Mouse (Mus musculus) bone marrow, adult 2 months (tissue): ENCODE data around the gene Rpl19. TPM values are rescaled to one million over a fixed set of nuclear protein-coding genes. Genes with fewer than 3 reads are reported as not detected.

ENCODE experiments used
- H3K27ac ChIP-seq: fragments of 200-500 bp; 2 replicates; pipeline ENCODE4 v1.5.1; 2012; ENCODE audit warnings: low read depth, mild to moderate bottlenecking, control low read depth, inconsistent platforms, low read length; ENCODE audit not compliant: control insufficient read depth, poor library complexity, insufficient read depth
- H3K4me1 ChIP-seq: fragments of 200-500 bp; 2 replicates; pipeline ENCODE4 v1.6.1; 2011; ENCODE audit warnings: low read length; ENCODE audit not compliant: control insufficient read depth, insufficient read depth
- H3K4me3 ChIP-seq: fragments of 200-500 bp; replicated peaks from 2 replicates; pipeline ENCODE3; 2011; ENCODE audit warnings: mild to moderate bottlenecking, low read depth, low read length, control low read depth; ENCODE audit not compliant: control insufficient read depth
- CTCF ChIP-seq: fragments of 200-500 bp; IDR thresholded peaks from 2 replicates; pipeline ENCODE4 v1.5.1; 2011; ENCODE audit warnings: low read length, control low read depth; ENCODE audit not compliant: control insufficient read depth, insufficient read depth
- POLR2A ChIP-seq: fragments of 200-500 bp; IDR thresholded peaks from 2 replicates; pipeline ENCODE4 v1.6.1; 2011; ENCODE audit warnings: low read depth, mild to moderate bottlenecking, control low read depth, low read length, borderline replicate concordance; ENCODE audit not compliant: control insufficient read depth
- WGBS: fragments of 180-500 bp; shearing (Covaris S2); methylation state at CpG from one replicate; pipeline ENCODE4 v1.1.7; 2018; 5-methylcytosine and 5-hydroxymethylcytosine counted together
- polyA plus RNA-seq: library from polyadenylated mRNA; stranded (reverse); fragments of >200 nt; gene quantifications from 2 replicates; pipeline ENCODE4 v1.2.4, GENCODE M21; 2011; ENCODE audit warnings: low replicate concordance; ENCODE audit not compliant: missing spikeins, insufficient read depth, insufficient read length

Gene Rpl19
- polyA plus RNA-seq, 1 experiment, result 1,335 TPM

- peak within 1 kb of the TSS; percentile 80; the same call in 1 of the 2 replicates for H3K27ac ChIP-seq
- peaks cover 2% of the 10 kb centered on the region; the same call in 1 of the 2 replicates for H3K4me1 ChIP-seq
- no peak; the same call in 1 of the 2 replicates for TF ChIP-seq POLR2A
- WGBS, result 3% methylated on average over 74 of the region's 74 CpGs
- peak within 1 kb of the TSS; percentile 56 for H3K4me3 ChIP-seq
These were observed 40.5 kb upstream of the Rpl19 start, which contains the start of gene Plxdc1 for GRCm38 (mm10) chr11:97985727-97986677. Gene Plxdc1, minus strand, starts transcription at chr11:97986444.

GRCm38 (mm10) chr11:97986738-97987465 lies 39.6 kb upstream of the Rpl19 start:
- WGBS, result 29% methylated on average over 17 of the region's 17 CpGs
- 0 out of 2 replicates have a peak overlapping the region, but pooled peaks have one; percentile 80 for H3K27ac ChIP-seq
- peaks cover 2% of the 10 kb centered on the region; the same call in 1 of the 2 replicates for H3K4me1 ChIP-seq

GRCm38 (mm10) chr11:97987551-97988526 lies 38.7 kb upstream of the Rpl19 start:
- H3K4me1 ChIP-seq, result peaks cover 2% of the 10 kb centered on the region; the same call in 1 of the 2 replicates
- TF ChIP-seq POLR2A (peak; percentile 35; the same call in 1 of the 2 replicates), CTCF (peak; percentile 87)
- H3K4me3 ChIP-seq, result peak overlapping the region; percentile 97
- under 1% methylated on average over 42 of the region's 42 CpGs for WGBS
- H3K27ac ChIP-seq, result peak overlapping the region; percentile 90

More at GRCm38 (mm10) chr11:97986738-97987465, 39.6 kb upstream of the Rpl19 start:
- peak overlapping the region; percentile 56 for H3K4me3 ChIP-seq
- TF ChIP-seq POLR2A (no peak), CTCF (no peak)

GRCm38 (mm10) chr11:97988530-97989096 lies 37.9 kb upstream of the Rpl19 start:
- Histone ChIP-seq H3K4me1 (peaks cover 2% of the 10 kb centered on the region; the same call in 1 of the 2 replicates), H3K27ac (peak overlapping the region; percentile 90), H3K4me3 (peak overlapping the region; percentile 97)
- TF ChIP-seq CTCF, result no peak
- TF ChIP-seq POLR2A, result no peak
- under 1% methylated on average over 26 of the region's 26 CpGs for WGBS

GRCm38 (mm10) chr11:97994539-97995100 lies 31.9 kb upstream of the Rpl19 start:
- Histone ChIP-seq H3K27ac (peak overlapping the region; percentile 70), H3K4me1 (peaks cover 6% of the 10 kb centered on the region), H3K4me3 (peak overlapping the region; percentile 75)
- TF ChIP-seq POLR2A (peak; percentile 50; the same call in 1 of the 2 replicates), CTCF (peak; percentile 87)
- WGBS, result 1% methylated on average over 13 of the region's 13 CpGs

- H3K4me1 ChIP-seq, result peaks cover 9% of the 10 kb centered on the region
- WGBS, result 1% methylated on average over 26 of the region's 26 CpGs
These were observed 30.8 kb upstream of the Rpl19 start, which contains the start of gene Arl5c for GRCm38 (mm10) chr11:97995564-97996288. Gene Arl5c, minus strand, starts transcription at chr11:97996181.

More at GRCm38 (mm10) chr11:97995564-97996288, 30.8 kb upstream of the Rpl19 start, which contains the start of gene Arl5c:
- Histone ChIP-seq H3K27ac (peak within 1 kb of the TSS; percentile 70), H3K4me3 (peak within 1 kb of the TSS; percentile 75)
- TF ChIP-seq CTCF, result 0 out of 2 replicates have a peak, but pooled peaks have one; percentile 9
- peak; percentile 35; the same call in 1 of the 2 replicates for TF ChIP-seq POLR2A
